Mouse (Mus musculus) regulatory T cell (primary cell): ENCODE results near the gene Wdfy3.
"Not testable (repeated sequence)": the region's sequence is repeated elsewhere in the genome, so short reads cannot be mapped to it uniquely, and the experiment has no call there.

Experiments used
- in situ Hi-C: fragments of 300-600 bp; cut with MboI, MseI; formaldehyde crosslinking; loops from one replicate; pipeline ENCODE4 v1.15.1; 2025; ENCODE audit warnings: high pct_unique_total_duplicates

The Wdfy3 gene

DNA sequence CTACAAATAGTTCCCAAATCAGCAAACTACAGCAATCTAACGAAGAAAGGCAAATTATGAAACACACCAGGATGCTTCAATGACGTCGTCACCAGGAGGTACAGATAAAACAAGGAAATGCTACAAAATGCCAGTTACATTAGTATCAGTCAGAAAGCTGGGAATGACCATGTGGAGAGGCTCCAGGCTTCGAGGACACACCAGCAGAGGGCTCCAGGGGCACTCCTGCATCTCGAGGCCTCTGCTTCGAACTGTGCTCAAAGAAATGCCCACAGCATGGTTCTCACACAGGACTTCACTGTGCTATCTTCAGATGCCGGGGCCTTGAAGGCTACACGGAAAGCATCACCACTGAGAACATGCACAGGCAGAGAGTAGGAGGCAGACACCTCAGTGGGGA, 68.7 kb downstream of the Wdfy3 start:
- in situ Hi-C loops, result no loop called here

DNA sequence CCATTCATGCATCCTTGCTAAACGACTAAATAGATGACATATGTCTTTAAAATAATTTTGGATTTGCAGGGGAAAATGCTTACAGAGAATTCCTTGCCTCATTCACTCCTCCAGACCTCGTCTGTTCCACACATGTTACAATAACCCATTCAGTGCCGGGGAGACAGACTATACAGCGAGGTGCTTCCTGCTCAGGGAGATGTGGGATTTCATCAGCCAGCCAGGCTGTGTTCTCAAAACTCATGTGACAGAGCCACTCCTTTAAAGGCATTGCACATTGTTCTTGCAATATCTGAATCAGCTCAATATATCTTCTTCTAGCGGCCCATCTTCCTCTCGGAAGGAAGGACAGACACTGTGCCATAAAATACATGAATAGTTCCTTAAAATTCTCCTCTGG, 70.8 kb downstream of the Wdfy3 start:
- in situ Hi-C loops, result no loop called here

DNA sequence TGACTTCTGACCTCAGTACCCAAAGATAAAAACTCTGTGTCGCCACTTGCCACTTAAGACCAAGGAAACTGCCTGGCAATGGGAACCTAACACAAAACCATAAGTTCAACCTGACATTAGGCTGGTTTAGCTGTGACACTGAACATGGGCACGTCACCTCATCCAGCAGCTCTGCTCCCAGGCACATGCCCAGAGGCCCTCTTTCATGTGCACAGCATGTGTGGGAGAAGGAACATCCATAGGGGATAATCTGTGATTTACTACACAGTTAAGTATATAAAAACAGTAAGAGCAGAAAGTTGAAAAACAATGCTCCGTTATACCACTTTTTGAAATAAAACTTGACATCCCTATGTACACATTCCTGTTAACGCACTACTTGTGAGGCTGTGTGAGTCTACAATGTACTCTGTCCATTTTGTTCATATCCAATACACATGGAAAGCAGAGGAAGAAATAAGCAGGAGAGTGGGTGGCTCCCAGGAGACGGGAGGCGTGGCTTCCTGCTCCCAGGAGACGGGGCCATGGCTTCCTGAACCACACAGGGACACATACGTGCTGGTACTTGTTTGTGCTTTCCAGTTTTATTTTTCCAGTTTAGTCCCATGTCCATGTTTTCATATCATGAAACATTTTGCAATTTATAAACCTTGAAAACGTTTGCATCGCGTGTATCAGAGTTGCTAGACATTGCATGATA, 73.5 kb downstream of the Wdfy3 start:
- in situ Hi-C loops, result no loop called here

DNA sequence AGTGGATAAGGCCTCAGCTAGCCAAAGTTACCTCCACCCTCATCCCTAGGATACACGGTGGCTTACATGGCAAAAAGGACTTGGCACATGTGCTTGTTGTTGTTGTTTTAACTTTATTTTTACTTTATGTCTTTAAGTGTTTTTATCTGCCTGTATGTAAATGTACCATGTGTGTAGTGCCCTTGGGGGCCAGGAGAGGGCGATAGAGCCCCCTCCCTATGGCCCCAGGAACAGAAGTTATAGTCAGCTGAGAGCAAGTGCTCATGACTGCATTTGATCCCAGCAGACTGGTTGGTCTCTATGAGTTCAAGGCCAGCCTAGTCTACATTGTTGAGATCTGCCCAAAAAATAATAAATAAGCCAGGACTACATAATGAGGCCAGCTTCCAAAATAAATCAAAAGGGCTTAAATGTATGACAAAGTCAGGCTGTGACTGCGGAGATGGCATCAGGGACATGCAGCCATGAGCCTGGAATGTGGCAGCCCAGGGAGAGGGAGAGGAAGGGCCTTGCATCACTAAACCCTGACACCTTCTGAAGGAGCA, 74.2 kb downstream of the Wdfy3 start:
- in situ Hi-C loops, result no loop called here

DNA sequence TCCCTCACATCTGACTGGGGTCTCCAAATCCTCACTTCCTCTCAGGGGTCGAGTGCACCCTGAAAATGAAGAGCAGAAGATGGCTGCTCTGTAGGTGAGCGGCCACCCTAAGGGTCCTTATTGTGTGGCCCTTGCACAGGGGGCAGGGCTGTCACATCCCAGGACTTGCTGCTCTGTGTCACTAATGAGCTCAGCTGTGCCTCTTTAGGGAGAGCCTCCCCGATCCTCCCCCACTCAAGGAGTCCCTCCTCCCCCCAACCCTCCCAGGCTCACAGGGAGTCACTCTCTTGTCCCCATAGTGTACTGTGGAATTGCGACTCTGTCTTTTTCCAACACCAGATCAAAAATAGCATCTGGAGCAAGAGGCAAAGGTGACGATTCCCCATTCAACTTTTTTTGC, 75.7 kb downstream of the Wdfy3 start:
- in situ Hi-C loops, result no loop called here

DNA sequence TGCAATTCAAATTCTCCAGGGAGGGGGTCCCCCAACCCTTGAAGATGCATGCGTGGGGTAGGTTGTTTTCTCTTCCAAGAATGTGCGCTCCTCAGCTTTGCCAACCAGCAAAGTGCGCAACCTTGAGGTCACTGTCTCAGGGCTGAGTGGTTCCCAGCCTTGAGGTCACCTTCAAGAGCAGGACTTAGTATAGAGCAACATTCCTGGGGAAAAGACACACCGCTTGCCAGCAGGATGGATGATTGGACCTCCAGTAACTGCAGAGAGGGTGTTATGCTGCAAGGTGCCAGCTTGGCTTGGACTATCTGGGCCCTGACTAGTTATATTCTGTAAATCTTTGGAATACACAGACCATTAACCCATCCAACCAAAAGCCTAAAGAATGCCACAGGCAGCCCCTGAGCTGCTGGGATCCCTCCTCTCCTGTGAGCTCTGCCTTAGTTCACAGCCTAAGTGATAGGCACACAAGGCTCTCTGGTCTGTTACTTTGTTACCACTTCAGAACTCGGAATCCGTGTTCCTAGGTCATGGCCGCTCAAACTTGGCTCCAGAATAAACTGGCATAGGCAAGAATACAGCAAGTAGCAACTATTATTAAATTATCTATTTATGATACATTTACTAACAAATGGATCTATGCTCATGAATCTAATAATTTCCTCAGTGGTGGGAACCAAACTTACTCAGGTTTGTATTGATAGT, 76.6 kb downstream of the Wdfy3 start:
- in situ Hi-C loops, result no loop called here

DNA sequence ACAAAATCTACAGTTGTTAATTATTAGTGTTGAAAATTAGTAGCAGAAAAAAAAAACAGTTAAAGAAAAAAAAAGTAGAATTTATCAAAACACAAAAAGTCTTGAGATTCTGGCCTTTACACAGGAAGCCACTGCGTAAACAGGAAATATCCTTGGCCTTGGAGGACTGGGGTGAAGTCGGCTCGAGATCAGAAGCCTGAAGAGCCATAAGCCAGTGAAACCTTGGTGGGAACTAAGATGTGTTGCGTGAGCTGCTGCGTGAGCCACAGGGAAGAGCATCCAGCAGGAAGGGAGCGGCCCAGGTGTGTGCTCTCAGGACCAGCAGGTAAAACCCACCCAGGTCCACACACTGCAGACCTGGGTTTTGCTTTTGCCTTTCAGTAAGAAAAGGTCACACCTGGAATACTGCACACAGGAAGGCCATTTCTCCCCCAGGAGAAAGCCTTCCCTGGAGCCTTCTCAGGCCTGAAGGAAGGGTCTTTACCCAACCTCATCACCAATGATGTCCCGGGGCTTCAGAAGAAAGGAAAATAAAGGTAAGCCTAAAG, 79.3 kb downstream of the Wdfy3 start:
- in situ Hi-C loops, result no loop called here

DNA sequence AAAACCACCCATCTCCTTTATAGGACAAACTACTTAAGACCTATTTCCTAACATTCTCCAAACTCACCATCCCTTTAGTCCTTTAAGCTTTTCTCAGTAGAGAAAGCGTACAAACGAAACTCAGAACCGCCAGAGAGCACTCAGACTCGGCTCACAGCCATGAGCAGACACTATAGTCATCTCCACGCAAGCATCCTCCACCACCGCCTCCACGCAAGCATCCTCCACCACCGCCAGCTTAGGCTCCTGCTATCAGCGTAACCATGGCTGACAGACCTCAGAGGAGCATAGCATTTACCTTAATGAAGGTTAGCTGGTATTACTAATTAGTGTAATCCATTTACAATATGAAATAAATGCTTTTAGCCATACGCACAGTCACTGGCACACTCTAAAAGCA, 81.2 kb downstream of the Wdfy3 start:
- in situ Hi-C loops, result no loop called here

DNA sequence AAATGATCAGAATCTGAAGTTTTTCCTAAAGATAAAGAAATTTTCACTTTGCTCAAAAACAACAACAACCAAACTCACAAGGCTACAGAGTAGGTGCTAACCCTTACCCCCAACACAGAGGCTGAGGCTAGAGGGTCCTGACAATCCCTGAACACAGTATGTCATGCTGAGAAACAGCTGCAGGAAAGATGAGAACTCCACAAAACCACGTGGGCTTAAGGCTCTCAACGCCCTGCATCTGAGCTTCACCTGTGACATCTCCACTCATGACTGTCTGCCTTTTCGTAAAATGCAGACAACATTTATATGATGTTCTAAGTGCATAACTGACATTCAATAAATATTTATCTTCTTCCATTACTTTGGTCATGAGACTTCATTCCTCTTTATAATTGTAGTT, 83.0 kb downstream of the Wdfy3 start:
- in situ Hi-C loops, result no loop called here

DNA sequence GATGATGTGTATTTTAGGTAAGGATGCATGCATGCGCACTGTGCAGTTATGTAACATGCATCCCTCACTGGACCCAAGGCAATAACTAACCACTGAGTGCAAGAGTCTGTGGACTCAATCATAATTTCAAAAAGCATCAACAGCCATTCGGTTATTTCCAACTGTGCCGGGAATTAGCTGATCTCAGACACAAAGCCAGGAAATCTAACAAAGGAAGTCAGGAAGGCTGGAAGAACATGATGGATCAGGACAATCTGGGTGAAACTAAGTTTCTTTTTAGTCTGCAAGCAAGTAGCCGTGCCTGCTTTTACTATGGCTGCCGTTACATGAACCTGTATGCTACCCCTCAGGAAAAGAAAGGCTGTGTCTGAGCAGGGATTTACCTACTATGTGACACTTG, 87.5 kb downstream of the Wdfy3 start:
- in situ Hi-C loops, result no loop called here

DNA sequence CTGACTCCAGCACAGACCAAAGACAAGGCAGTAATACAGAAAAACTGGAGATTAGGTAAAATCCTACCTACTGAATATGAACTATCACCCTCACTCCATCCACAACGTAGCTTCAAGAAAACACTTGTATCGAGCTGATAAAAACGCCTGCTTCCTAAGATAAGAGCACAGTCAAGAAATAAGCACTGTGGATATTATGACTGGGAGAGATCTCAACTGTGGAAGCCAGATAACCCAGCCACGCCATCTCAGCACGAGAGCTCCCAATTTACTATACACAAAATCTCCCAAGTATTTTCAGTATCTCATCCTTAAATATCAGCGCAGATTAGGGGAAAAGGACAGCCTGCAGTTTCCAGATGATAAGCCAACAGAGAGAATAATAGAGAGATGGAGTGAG, 90.1 kb downstream of the Wdfy3 start:
- in situ Hi-C loops, result no loop called here

DNA sequence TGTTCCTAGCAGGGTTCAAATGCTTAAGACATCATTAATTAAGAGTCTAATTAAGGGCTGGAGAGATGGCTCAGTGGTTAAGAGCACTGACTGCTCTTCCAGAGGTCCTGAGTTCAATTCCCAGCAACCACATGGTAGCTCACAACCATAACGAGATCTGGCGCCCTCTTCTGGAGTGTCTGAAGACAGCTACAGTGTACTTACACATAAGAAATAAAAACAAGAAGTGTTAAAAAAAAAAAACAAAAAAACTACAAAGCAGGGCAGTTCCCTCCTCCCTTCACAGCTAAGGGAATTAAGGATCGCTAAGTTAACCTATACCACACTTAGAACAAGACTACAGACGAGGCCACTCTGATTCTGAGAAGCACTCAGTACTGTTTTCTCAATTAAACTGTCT, 97.1 kb downstream of the Wdfy3 start:
- in situ Hi-C loops, result not testable (repeated sequence)

DNA sequence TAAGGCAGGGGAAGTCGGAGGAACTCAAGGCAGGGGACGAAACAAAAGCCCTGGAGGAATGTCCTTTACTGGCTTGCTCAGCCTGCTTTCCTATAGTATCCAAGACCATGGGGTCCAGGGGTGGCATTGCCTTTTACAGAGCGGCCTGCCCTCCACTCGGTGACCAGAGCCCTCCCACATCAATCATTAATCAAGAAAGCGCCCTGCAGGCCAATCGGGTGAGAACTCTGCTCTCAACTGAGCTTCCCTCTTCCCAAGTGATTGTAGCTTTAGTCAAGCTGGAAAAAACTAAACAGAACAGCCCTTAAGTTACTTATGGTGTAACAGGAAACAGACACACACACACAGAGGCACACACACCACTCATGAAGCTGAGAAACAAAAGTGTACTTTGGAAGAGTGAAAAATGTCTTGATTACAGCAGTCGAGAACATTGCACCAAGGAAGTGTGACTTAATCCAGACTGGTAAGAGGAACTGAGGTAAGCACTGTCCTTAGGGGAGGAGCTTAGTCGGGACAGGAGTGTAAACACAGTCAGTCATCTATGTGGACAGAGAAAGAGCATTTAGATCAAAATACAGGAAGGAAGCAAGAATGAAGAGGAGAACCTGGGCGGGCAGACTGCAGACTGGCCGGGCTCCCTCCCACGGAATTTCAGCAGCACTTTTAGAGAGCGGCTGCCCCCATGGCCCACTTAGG, 101.4 kb downstream of the Wdfy3 start:
- in situ Hi-C loops, result no loop called here

DNA sequence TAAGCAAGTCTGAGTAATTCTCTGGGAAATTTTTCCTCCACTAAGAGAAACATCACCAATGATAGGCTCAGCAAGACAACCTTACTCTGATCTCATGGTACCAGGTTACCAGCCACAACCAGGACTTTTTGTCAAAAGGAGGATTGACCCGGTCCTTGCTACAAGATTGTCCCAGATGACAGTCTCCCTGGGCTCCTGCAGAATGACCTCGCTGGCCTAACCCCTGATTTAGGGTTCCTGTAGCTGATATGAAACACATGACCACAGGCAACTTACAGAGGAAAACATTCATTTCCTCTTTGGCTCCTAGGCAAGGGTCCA, 101.9 kb downstream of the Wdfy3 start:
- in situ Hi-C loops, result no loop called here

DNA sequence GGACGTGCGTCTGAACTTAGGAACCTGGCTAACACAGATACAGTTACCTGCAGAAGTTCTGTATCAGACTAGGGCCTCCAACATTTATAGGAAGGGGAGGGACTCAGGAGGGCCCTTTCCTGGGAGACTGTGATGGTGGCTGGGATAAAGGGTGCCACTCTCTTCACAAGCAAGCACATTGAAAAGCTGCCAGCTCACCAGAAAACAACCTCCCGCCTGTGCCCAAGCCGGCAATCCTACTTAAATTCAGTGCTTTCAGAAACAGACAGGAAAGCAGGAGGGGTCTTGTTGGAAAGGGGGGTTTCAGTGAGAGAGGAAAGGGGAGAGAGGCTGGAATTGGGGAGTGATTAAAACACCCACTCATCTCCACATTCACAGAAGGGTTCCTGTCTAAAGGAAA, 106.9 kb downstream of the Wdfy3 start:
- in situ Hi-C loops, result no loop called here

DNA sequence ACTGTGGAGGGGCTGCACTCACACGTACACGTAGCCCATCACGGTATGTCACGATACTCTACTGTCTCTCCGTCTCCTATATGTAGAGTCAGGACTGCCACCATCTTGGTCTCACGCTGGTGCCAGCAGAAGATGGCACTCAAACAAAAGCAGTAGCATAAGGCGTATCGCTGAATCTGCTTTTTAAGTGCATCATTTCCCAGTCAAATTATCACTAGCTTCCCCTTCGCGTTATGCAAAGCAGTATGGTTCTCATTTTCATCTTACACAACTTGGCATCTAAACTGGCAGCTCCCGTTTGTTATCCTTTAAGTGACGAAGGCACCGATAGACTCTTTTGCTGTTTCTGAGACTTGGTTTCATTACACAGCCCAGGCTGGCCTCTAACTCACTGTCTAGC, 110.4 kb downstream of the Wdfy3 start:
- in situ Hi-C loops, result no loop called here

DNA sequence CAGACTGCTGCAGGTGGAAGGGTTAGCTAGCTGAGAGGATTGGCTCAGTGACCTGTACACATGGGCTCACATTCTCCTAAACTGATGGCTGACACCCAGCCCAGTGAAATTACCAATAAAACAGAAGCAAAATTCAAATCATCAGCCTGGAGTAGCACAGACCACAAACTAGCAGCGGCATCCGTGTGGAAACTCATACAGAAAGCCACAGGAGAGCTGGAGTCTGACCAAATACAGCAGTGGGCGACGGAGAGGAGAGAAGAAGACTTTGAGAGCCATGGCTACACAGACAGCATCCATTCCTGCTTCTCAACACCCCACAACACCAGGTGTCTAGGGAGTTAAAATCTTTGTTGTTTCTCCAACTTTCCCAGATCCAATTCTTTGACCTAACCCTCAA, 110.8 kb downstream of the Wdfy3 start:
- in situ Hi-C loops, result no loop called here

DNA sequence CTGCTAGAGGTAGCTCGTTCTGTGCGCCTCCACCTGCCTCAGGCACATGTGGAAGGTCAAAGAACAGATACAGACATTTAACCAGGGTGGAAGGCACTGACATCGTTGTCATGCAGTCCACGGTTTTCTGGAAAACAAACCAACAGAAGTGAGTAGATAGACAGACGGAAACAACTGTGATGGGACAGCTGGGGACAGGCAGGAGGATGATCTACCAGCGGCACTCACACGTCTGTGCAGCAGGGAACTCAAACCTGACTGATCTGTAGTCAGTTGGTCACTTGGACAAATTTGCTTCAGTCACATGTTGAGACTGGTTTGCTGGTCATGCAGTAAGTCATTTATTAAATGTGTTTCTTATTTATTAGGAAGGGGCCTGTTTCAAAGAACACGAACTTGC, 112.3 kb downstream of the Wdfy3 start:
- in situ Hi-C loops, result no loop called here

DNA sequence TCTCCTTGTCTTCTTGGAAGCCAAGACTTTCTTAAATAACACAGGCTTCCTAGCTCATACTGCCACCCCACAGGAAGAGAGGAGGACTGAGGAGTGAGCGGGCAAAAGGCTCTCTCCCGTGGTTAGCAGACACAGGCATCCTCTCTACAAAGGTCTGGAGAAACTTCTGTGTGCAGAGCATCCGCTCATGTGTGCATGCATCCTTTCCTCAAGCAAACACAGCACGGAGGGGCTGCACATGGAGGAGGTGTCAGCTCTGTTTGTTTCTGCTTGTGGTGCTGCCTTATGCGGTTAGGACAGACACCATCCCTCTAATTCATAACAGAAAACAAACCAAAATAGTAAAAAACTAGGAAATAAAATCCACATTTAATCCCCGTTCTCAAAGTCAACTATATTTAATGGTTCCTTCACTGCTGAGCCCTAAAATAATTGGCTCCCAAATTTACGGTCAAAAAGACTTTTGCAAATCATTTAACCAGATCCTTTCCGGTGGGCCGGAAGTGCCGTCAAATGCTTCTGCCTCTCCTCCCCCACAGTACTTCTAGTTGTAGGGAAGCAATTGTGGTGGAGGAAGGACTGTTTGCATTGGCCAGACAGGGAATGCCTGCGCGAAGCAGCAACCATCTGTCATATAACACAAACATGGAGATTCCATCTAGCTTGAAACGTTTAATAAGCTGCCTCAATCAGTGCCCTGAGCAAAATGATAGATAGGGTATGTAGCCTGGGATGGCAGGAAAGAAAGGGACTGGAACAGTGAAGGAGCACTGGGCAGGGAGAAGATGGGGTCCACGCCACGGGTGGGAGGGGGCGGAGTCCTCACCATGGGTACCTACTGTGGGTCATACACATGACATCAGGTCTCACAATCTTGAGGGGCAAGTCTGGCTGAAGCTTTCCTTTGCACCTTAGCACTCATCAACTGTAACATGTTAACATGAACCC, 115.1 kb downstream of the Wdfy3 start:
- in situ Hi-C loops, result no loop called here

DNA sequence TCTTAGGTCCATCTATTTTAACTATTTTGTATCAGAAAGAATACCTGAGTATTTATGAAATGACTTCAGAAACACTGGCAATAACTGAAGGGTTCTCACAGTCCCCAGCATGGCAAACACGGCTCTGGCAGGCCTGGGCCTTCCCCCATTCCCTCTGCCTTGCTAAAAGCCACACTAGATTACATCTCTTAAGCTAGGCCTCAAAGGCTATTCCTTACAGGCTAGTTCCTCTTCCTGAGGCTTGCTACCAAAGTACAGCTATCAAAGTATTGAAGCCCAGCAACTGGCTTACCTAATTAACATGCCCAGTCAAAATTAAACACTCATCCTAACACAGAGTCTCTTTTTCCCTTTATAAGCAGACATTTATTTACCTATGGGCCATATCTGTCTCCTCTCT, 117.8 kb downstream of the Wdfy3 start:
- in situ Hi-C loops, result no loop called here

DNA sequence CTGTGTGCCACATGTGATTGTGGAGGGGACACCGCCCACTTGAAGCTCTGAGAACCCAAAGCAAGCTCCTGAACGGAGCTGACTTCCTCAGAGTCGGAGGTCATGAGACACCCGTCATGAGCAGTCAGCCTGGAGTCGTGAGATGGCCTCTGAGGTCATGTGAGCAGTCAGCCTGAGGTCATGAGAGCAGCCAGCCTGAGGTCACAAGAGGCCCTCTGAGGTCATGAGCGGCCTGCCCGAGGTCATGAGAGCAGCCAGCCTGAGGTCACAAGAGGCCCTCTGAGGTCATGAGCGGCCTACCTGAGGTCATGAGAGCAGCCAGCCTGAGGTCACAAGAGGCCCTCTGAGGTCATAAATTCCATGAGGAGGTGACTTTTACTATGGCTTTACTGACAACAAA, 120.4 kb downstream of the Wdfy3 start:
- in situ Hi-C loops, result no loop called here

DNA sequence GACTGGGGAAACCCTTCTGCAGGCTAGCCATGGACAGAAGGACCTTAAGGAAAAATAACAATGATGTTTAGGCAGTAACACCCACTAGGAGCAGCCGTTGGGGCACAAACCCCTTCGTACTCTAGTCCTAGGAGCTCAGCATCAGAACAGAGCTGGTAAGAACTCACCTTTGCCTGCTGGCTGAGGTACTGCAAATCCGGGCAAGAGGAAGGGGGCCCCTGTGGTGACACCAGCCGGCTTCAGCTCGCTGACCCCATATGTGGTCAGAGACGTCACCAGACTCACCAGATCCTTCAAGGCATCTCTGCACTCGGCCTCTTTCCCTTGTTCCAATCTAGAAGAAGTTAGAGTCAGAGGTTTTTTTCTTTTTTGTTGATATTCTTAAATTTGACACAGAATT, 121.1 kb downstream of the Wdfy3 start:
- in situ Hi-C loops, result no loop called here
